Mouse (Mus musculus) liver, adult 2 months (tissue): ENCODE measurements at regions not wholly inside any gene's neighbourhood (a gene's known extent, or its start where the extent isn't known, plus 50 kb on each side); places are given as distances from the start of the nearest gene placed in this dataset.

Experiments
- DNase-seq: peaks from one replicate; pipeline ENCODE4 v3.0.0-alpha.2; 2011; ENCODE audit warnings: low read depth, low spot score; ENCODE audit errors: extremely low read depth
- H3K27ac ChIP-seq: fragments of 200-500 bp; replicated peaks from 2 replicates; pipeline ENCODE4 v1.5.1; 2012; ENCODE audit warnings: low read depth, mild to moderate bottlenecking, control low read depth, inconsistent platforms, low read length; ENCODE audit not compliant: insufficient read depth
- H3K27me3 ChIP-seq: fragments of 200-500 bp; 2 replicates; pipeline ENCODE4 v1.6.1; 2012; ENCODE audit warnings: mild to moderate bottlenecking, moderate library complexity, low read length, inconsistent platforms; ENCODE audit not compliant: control insufficient read depth, insufficient read depth
- H3K36me3 ChIP-seq: fragments of 200-500 bp; 2 replicates; pipeline ENCODE4 v1.6.1; 2012; ENCODE audit warnings: low read length, inconsistent platforms; ENCODE audit not compliant: control insufficient read depth, insufficient read depth
- H3K4me1 ChIP-seq: fragments of 200-500 bp; 2 replicates; pipeline ENCODE4 v1.6.1; 2011; ENCODE audit warnings: low read length; ENCODE audit not compliant: control insufficient read depth, insufficient read depth
- H3K4me3 ChIP-seq: fragments of 200-500 bp; 2 replicates; pipeline ENCODE4 v1.5.1; 2011; ENCODE audit warnings: low read depth, mild to moderate bottlenecking, control low read depth, low read length, moderate library complexity; ENCODE audit not compliant: insufficient read depth
- H3K79me2 ChIP-seq: fragments of 200-500 bp; 2 replicates; pipeline ENCODE4 v1.6.1; 2012; ENCODE audit warnings: inconsistent platforms, mild to moderate bottlenecking, low read length, moderate library complexity; ENCODE audit not compliant: control insufficient read depth, insufficient read depth
- H3K9ac ChIP-seq: fragments of 200-500 bp; 2 replicates; pipeline ENCODE4 v1.6.1; 2012; ENCODE audit warnings: low read depth, mild to moderate bottlenecking, control low read depth, inconsistent platforms, low read length
- CTCF ChIP-seq: fragments of 200-500 bp; IDR thresholded peaks from 2 replicates; pipeline ENCODE4 v1.5.1; 2011; ENCODE audit warnings: low read depth, low read length, control low read depth
- POLR2A ChIP-seq: fragments of 200-500 bp; IDR thresholded peaks from 2 replicates; pipeline ENCODE4 v1.6.1; 2011; ENCODE audit warnings: low read length, control low read depth; ENCODE audit not compliant: insufficient read depth; ENCODE audit errors: extremely low read depth
- WGBS: fragments of 180-500 bp; shearing (Covaris S2); methylation state at CpG from one replicate; pipeline ENCODE4 v1.1.7; 2018; 5-methylcytosine and 5-hydroxymethylcytosine counted together

DNA sequence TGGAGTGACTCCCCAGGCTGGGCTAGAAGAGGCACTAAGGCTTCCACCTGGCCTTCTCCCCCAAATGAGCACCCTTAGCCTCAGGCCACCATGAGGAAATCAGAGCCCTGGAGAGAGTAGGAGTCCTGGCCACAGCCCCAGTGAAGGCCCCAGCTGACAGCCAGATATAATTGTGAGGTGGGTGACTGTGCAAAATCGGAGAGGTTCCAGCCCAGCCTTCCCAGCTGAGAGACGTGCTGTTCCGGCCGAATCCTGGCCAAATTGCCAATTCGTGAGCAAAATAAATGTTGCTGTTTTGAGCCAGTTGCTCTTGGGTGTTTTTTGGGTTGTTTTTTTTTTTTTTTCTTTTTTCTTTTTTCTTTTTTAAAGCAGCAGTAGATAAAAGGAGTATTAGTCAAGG, 169.9 kb upstream of the Il12b start:
- Histone ChIP-seq H3K4me3 (no peak overlapping the region), H3K4me1 (no peaks in the 10 kb centered on the region), H3K79me2 (no peaks in the 10 kb centered on the region), H3K27ac (no peak overlapping the region), H3K36me3 (no peaks in the 10 kb centered on the region), H3K27me3 (no peaks in the 10 kb centered on the region), H3K9ac (no peak overlapping the region)
- TF ChIP-seq CTCF = no peak
- no peak for TF ChIP-seq POLR2A
- WGBS = 90% methylated on average over 5 of the region's 5 CpGs
- no peak for DNase-seq

DNA sequence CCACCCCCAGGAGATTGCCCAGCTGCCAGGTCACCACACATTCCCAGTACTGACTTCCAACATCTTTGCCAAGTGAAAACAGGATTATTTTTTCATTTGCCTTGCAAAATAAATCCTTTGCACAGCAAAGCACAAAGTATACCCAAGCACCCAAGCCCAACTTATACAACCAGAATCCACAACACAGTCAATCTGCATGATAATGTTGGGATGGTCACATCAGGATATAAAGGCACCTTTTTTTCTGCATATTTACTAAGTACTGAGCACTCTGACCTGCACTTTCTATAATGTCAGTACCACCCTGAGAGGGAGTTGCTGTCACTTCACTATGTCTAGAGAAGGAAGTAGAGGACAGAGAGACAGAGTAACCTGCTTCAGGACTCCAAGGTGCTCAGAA, 164.4 kb upstream of the Il12b start:
- DNase-seq = no peak
- H3K79me2 ChIP-seq = no peaks in the 10 kb centered on the region
- H3K4me1 ChIP-seq = no peaks in the 10 kb centered on the region
- no peak for TF ChIP-seq CTCF
- no peak for TF ChIP-seq POLR2A
- H3K27ac ChIP-seq = no peak overlapping the region
- H3K4me3 ChIP-seq = no peak overlapping the region
- H3K9ac ChIP-seq = no peak overlapping the region
- H3K27me3 ChIP-seq = no peaks in the 10 kb centered on the region
- no peaks in the 10 kb centered on the region for H3K36me3 ChIP-seq

DNA sequence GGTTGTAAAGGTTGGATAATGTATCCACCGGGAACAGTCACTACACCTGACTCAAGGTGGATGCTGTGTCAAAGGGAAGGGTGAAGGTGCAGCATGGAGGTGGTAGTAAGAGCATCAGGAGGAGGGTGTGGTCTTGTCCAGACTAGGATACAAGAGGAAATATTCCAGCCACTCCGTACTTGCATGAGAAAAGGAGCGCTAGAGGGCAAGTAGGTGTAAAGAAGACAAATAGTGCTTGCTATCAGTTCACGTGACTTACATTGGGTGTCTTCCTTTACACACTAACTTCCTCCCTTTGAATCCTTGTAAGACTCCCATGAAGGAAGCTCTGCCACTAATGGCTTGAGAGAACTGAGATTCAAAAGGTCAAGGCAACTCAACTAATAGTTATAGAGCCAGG, 161.8 kb upstream of the Il12b start:
- Histone ChIP-seq H3K9ac (no peak overlapping the region), H3K4me3 (no peak overlapping the region), H3K79me2 (no peaks in the 10 kb centered on the region), H3K36me3 (no peaks in the 10 kb centered on the region), H3K4me1 (no peaks in the 10 kb centered on the region), H3K27me3 (no peaks in the 10 kb centered on the region), H3K27ac (no peak overlapping the region)
- TF ChIP-seq POLR2A = no peak
- TF ChIP-seq CTCF = no peak
- WGBS = 90% methylated on average over 4 of the region's 4 CpGs
- no peak for DNase-seq

DNA sequence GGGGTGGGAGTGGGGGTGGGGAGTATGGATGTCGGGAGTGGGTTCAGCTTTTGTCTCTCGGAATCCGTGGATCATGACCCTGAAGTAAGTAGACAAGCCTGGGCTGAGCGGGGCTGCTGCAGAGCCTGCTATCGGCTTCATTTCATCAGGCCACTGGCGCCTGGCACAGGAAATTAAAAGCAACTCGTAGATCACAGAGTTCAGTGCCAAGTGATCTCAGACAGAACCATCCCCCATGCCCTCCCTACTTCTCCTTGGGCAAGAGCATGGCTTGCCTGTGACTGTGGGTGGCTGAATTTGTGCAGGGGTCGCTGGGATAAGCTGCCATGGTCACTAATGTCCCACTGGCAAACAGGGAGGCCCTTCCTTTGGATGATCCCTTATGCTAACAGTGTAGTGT, 161.3 kb upstream of the Il12b start:
- H3K27me3 ChIP-seq = no peaks in the 10 kb centered on the region
- no peak overlapping the region for H3K4me3 ChIP-seq
- TF ChIP-seq POLR2A (no peak), CTCF (no peak)
- H3K79me2 ChIP-seq = no peaks in the 10 kb centered on the region
- DNase-seq = no peak
- H3K27ac ChIP-seq = no peak overlapping the region
- no peak overlapping the region for H3K9ac ChIP-seq
- H3K4me1 ChIP-seq = no peaks in the 10 kb centered on the region
- WGBS = 86% methylated on average over 8 of the region's 8 CpGs
- H3K36me3 ChIP-seq = no peaks in the 10 kb centered on the region

DNA sequence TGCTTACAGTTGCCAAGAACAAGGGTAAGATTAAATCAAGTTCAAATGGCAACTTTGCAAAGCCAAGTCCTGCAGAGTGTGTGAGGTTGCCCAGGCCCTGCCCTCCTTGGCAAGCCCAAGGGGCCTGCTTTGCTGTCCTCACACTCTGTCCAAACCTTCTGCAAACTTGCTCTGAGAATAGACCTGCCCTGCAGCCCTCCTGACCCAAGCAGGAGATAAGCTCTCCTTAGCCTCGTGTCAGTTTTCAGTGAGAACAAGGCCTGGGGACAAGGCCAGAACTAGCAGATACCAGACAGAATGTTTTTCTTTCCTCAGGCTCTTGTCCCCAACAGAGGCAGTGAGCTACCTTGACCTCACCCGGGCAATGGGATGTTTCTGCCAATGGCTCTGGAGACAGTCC, 156.7 kb upstream of the Il12b start:
- Histone ChIP-seq H3K4me3 (no peak overlapping the region), H3K36me3 (no peaks in the 10 kb centered on the region), H3K4me1 (no peaks in the 10 kb centered on the region), H3K27ac (no peak overlapping the region), H3K9ac (no peak overlapping the region), H3K79me2 (no peaks in the 10 kb centered on the region), H3K27me3 (no peaks in the 10 kb centered on the region)
- DNase-seq = no peak
- TF ChIP-seq CTCF (no peak), POLR2A (no peak)
- 33% methylated on average over 2 of the region's 2 CpGs for WGBS

DNA sequence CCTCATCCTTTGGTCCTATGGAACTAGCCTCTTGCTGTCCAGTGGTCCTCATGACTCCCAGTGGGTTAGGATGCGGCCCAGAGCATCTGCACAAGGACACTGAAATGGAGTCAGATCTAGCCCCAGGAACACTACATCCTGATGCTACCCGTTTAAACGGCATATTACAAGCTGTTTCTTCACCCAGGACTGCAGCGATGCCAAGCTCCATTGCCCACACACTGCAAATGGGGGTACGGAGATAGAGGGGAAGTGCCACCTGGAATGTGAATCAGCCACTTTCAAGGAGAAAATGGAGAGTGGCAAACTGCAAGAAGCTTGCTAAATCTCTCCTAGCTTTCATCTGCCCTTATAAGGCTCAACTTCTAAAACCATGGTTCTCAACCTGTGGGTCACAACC, 148.0 kb upstream of the Il12b start:
- DNase-seq = no peak
- WGBS = 95% methylated on average over 5 of the region's 5 CpGs
- Histone ChIP-seq H3K4me1 (no peaks in the 10 kb centered on the region), H3K27me3 (no peaks in the 10 kb centered on the region; the same call in 1 of the 2 replicates), H3K9ac (no peak overlapping the region), H3K27ac (no peak overlapping the region), H3K4me3 (no peak overlapping the region), H3K36me3 (no peaks in the 10 kb centered on the region), H3K79me2 (no peaks in the 10 kb centered on the region)
- TF ChIP-seq POLR2A (no peak), CTCF (no peak)
